Mouse (Mus musculus) kidney, adult 2 months (tissue): ENCODE data around the gene Pcgf2. TPM values are rescaled to one million over a fixed set of nuclear protein-coding genes. Genes with fewer than 3 reads are reported as not detected.

Experiments used
- DNase-seq: peaks from one replicate; pipeline ENCODE4 v3.0.0; 2021
- H3K27ac ChIP-seq: fragments of 200-500 bp; 2 replicates; pipeline ENCODE4 v1.5.1; 2012; ENCODE audit warnings: low read depth, low read length, control low read depth, inconsistent platforms; ENCODE audit not compliant: insufficient read depth
- H3K27me3 ChIP-seq: fragments of 200-500 bp; replicated peaks from 2 replicates; pipeline ENCODE4 v1.6.1; 2012; ENCODE audit warnings: mild to moderate bottlenecking, moderate library complexity, low read length, inconsistent platforms; ENCODE audit not compliant: control insufficient read depth, insufficient read depth
- H3K36me3 ChIP-seq: fragments of 200-500 bp; 2 replicates; pipeline ENCODE4 v1.6.1; 2012; ENCODE audit warnings: mild to moderate bottlenecking, moderate library complexity, low read length, inconsistent platforms; ENCODE audit not compliant: control insufficient read depth, insufficient read depth
- H3K4me1 ChIP-seq: fragments of 200-500 bp; 2 replicates; pipeline ENCODE4 v1.6.1; 2011; ENCODE audit warnings: low read length; ENCODE audit not compliant: control insufficient read depth, insufficient read depth
- H3K4me3 ChIP-seq: fragments of 200-500 bp; 2 replicates; pipeline ENCODE4 v1.5.1; 2011; ENCODE audit warnings: mild to moderate bottlenecking, low read depth, low read length, control low read depth; ENCODE audit not compliant: insufficient read depth
- CTCF ChIP-seq: fragments of 200-500 bp; conservative IDR thresholded peaks from 2 replicates; pipeline ENCODE4 v1.5.1; 2011; ENCODE audit warnings: low read depth, mild to moderate bottlenecking, control low read depth, low read length, moderate library complexity, mixed read lengths; ENCODE audit not compliant: insufficient read depth, insufficient read length
- POLR2A ChIP-seq: fragments of 200-500 bp; IDR thresholded peaks from one replicate; pipeline ENCODE4 v1.6.1; 2011; ENCODE audit warnings: low read depth, low read length, control low read depth
- WGBS: fragments of 180-500 bp; shearing (Covaris S2); methylation state at CpG from one replicate; pipeline ENCODE4 v1.1.7; 2018; 5-methylcytosine and 5-hydroxymethylcytosine counted together
- polyA plus RNA-seq: library from polyadenylated mRNA; depleted of rRNA; stranded (reverse); fragments of >200 nt; gene quantifications from 2 replicates; pipeline ENCODE4 v1.2.3, GENCODE M21; 2012; rRNA removed

Pcgf2 gene
- polyA plus RNA-seq, 1 experiment = 53.9 TPM

- Histone ChIP-seq H3K4me3 (no peak overlapping the region), H3K27me3 (no peaks in the 10 kb centered on the region), H3K27ac (no peak overlapping the region), H3K4me1 (no peaks in the 10 kb centered on the region), H3K36me3 (no peaks in the 10 kb centered on the region)
- TF ChIP-seq POLR2A (no peak), CTCF (no peak)
- 82% methylated on average over 8 of the region's 8 CpGs for WGBS
- DNase-seq = no peak
Observed at GRCm38 (mm10) chr11:97643380-97644055, 56.8 kb downstream of the Pcgf2 start.

- Histone ChIP-seq H3K36me3 (no peaks in the 10 kb centered on the region), H3K4me3 (no peak overlapping the region), H3K27ac (no peak overlapping the region), H3K27me3 (no peaks in the 10 kb centered on the region), H3K4me1 (no peaks in the 10 kb centered on the region)
- no peak for TF ChIP-seq POLR2A
- TF ChIP-seq CTCF = no peak
- DNase-seq = no peak
- 51% methylated on average over 2 of the region's 2 CpGs for WGBS
Observed at GRCm38 (mm10) chr11:97642746-97643145, 57.6 kb downstream of the Pcgf2 start.

- WGBS = 26% methylated on average over 8 of the region's 8 CpGs
- no peak overlapping the region for H3K4me3 ChIP-seq
- H3K27me3 ChIP-seq = no peaks in the 10 kb centered on the region
- no peak for DNase-seq
- H3K4me1 ChIP-seq = no peaks in the 10 kb centered on the region
- TF ChIP-seq CTCF (no peak), POLR2A (no peak)
- H3K27ac ChIP-seq = no peak overlapping the region
- H3K36me3 ChIP-seq = no peaks in the 10 kb centered on the region
Observed at GRCm38 (mm10) chr11:97641668-97642067, 58.6 kb downstream of the Pcgf2 start.

Other genes with a start within 250 kb of the Pcgf2 start
- not detected in 2 replicates for gene 4933428G20Rik, start 200.2 kb downstream of the Pcgf2 start, polyA plus RNA-seq
- 13.0 and 13.2 TPM in 2 replicates for gene Srcin1, start 124.3 kb downstream of the Pcgf2 start, polyA plus RNA-seq
- gene Epop, start 70.8 kb downstream of the Pcgf2 start, polyA plus RNA-seq = 0.86 and 1.2 TPM in 2 replicates
- gene Mllt6, start 37.1 kb downstream of the Pcgf2 start, polyA plus RNA-seq = 36.6 and 40.4 TPM in 2 replicates
- 139 and 149 TPM in 2 replicates for gene Cisd3, start 14.7 kb downstream of the Pcgf2 start, polyA plus RNA-seq
- 397 and 399 TPM in 2 replicates for gene Psmb3, start 2.9 kb upstream of the Pcgf2 start, polyA plus RNA-seq
- 9.2 and 10.6 TPM in 2 replicates for gene Pip4k2b, start 44.2 kb upstream of the Pcgf2 start, polyA plus RNA-seq
- gene Cwc25, start 66.1 kb upstream of the Pcgf2 start, polyA plus RNA-seq = 7.1 and 8.5 TPM in 2 replicates
- not detected in 2 replicates for gene 1700001P01Rik, start 75.4 kb upstream of the Pcgf2 start, polyA plus RNA-seq
- gene Rpl23, start 81.9 kb upstream of the Pcgf2 start, polyA plus RNA-seq = 118 and 181 TPM in 2 replicates
- gene Lasp1, start 98.5 kb upstream of the Pcgf2 start, polyA plus RNA-seq = 106 and 110 TPM in 2 replicates
- 2.0 TPM in 2 replicates for gene B230217C12Rik, start 140.3 kb upstream of the Pcgf2 start, polyA plus RNA-seq
- gene Fbxo47, start 183.7 kb upstream of the Pcgf2 start, polyA plus RNA-seq = 0.33 and 0.39 TPM in 2 replicates